Mouse (Mus musculus) forebrain, embryonic 14.5 days (tissue): Measurements from ENCODE around the gene Rnf157. TPM values are rescaled to one million over a fixed set of nuclear protein-coding genes. Genes with fewer than 3 reads are reported as not detected.

Experiments used
- ATAC-seq: fragments of 200-750 bp; cut with Nextera tagmentation; 2 replicates; pipeline ENCODE4 v1.8.0; 2017; ENCODE audit warnings: mild to moderate bottlenecking, moderate library complexity
- DNase-seq: peaks from one replicate; pipeline ENCODE4 v3.0.0-alpha.2; 2015; ENCODE audit warnings: low spot score
- H3K27ac ChIP-seq: fragments of 300-500 bp; sonication (generic); 2 replicates; pipeline ENCODE4 v1.5.1; 2014; ENCODE audit warnings: low read depth, mild to moderate bottlenecking, control low read depth, low read length, moderate library complexity
- H3K27me3 ChIP-seq: fragments of 300-500 bp; sonication (generic); replicated peaks from 2 replicates; pipeline ENCODE4 v1.6.1; 2014; ENCODE audit warnings: low read length, control low read depth, mixed read lengths; ENCODE audit not compliant: control insufficient read depth, insufficient read depth
- H3K36me3 ChIP-seq: fragments of 300-500 bp; sonication (generic); 2 replicates; pipeline ENCODE4 v1.6.1; 2014; ENCODE audit warnings: low read length, control low read depth; ENCODE audit not compliant: control insufficient read depth, insufficient read depth
- H3K4me1 ChIP-seq: fragments of 300-500 bp; sonication (generic); 2 replicates; pipeline ENCODE4 v1.6.1; 2014; ENCODE audit warnings: antibody characterized with exemption, low read length, control low read depth; ENCODE audit not compliant: control insufficient read depth, insufficient read depth
- H3K4me2 ChIP-seq: fragments of 300-500 bp; sonication (generic); 2 replicates; pipeline ENCODE4 v1.6.1; 2014; ENCODE audit warnings: mild to moderate bottlenecking, control low read depth, low read length
- H3K4me3 ChIP-seq: fragments of 300-500 bp; sonication (generic); 2 replicates; pipeline ENCODE4 v1.5.1; 2014; ENCODE audit warnings: low read depth, low read length, control low read depth
- H3K9ac ChIP-seq: fragments of 300-500 bp; sonication (generic); 2 replicates; pipeline ENCODE4 v1.6.1; 2014; ENCODE audit warnings: mild to moderate bottlenecking, low read length, control low read depth, moderate library complexity
- H3K9me3 ChIP-seq: fragments of 300-500 bp; sonication (generic); replicated peaks from 2 replicates; pipeline ENCODE4 v1.6.1; 2016; ENCODE audit warnings: low read length, control low read depth, mixed read lengths; ENCODE audit not compliant: control insufficient read depth
- WGBS: fragments of 180-500 bp; shearing (Covaris S2); extraction: QIAGEN DNeasy Blood & Tissue Kit; methylation state at CpG from one replicate; pipeline ENCODE4 v1.1.7; 2014; 5-methylcytosine and 5-hydroxymethylcytosine counted together
- polyA plus RNA-seq: library from polyadenylated mRNA; unstranded; fragments of >200 nt; fragmentation: Nextera tagmentation; extraction: Ambion mirVana; gene quantifications from 2 replicates; pipeline ENCODE4 v1.2.1, GENCODE M21; 2014

Gene Rnf157
- polyA plus RNA-seq, 1 experiment from 2014 or later, result 16.3 TPM

DNA sequence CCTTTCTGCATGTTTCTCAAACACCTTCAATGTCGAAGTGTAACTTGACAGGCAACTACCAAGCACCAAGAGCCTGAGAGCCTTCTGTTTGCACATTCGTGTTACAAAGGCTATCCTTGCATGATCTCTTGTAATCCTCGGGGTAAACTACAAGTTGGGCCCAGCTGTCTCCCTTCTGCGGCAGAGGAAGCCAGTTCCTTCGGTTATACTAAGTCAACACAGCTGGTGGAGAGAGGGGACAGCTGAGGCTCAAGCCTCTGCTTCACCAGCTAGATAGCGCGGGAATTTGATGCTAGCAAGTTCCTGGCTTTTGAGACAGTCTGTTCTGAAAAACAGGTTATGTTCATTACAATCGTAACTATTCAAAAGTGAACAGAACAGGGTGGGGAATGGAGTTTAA lies 100.5 kb downstream of the Rnf157 start:
- WGBS, result 80% methylated on average over 8 of the region's 8 CpGs
- H3K27me3 ChIP-seq, result no peaks in the 10 kb centered on the region
- no peaks in the 10 kb centered on the region for H3K4me1 ChIP-seq
- no peak overlapping the region for H3K27ac ChIP-seq
- ATAC-seq (no peak), DNase-seq (no peak)
- no peak overlapping the region for H3K4me3 ChIP-seq
- no peaks in the 10 kb centered on the region for H3K9me3 ChIP-seq
- no peaks in the 10 kb centered on the region for H3K36me3 ChIP-seq
- H3K9ac ChIP-seq, result no peak overlapping the region
- no peak overlapping the region for H3K4me2 ChIP-seq

DNA sequence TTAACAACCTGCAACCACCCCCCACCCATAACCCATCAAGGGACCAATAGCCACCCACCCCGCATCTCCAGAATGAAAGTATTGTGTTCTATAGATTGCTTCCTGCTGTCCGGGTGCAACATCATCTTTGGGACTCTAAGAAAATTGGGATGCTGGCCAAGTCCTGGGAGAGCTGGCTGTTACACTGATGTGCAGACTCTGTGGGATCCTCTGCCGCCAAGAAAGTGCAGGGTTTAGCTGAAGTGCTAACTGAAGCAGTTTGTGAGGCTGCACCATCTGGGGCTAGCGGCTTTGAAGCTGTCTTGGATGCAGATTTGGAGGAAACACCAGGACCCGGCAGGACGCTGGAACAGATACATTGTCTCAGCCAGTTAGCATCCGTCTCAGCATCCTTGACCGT lies 101.7 kb downstream of the Rnf157 start:
- DNase-seq, result peak; percentile 74
- WGBS, result 37% methylated on average over 8 of the region's 8 CpGs
- no peak for ATAC-seq
- no peak overlapping the region for H3K4me2 ChIP-seq
- 0 out of 2 replicates have a peak, but pooled peaks cover 4% of the 10 kb centered on the region for H3K4me1 ChIP-seq
- no peak overlapping the region for H3K9ac ChIP-seq
- H3K4me3 ChIP-seq, result no peak overlapping the region
- H3K27ac ChIP-seq, result peak overlapping the region; percentile 44; the same call in 1 of the 2 replicates
- H3K36me3 ChIP-seq, result no peaks in the 10 kb centered on the region
- H3K9me3 ChIP-seq, result no peaks in the 10 kb centered on the region
- no peaks in the 10 kb centered on the region for H3K27me3 ChIP-seq

DNA sequence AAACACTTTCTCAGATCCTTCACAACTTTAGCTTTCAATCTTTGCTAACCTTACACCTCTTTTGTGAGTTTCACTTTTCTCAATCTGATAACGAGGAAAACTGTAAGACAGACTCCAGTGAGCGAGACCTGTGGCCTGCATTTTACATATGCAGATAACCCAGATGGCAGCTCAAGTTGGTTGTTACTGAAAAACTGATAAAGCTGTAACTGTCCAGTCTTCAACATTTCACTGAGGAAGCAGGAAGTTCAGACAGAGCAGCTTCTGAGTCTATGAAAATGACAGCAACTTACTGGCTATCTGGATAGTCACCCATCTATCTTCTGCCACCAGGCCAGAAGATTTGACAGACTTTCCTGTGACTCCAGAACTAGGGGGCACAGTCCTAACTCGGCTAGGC lies 103.2 kb downstream of the Rnf157 start:
- Histone ChIP-seq H3K27me3 (no peaks in the 10 kb centered on the region), H3K9me3 (no peaks in the 10 kb centered on the region), H3K27ac (no peak overlapping the region), H3K36me3 (peaks cover 5% of the 10 kb centered on the region), H3K9ac (no peak overlapping the region), H3K4me3 (no peak overlapping the region), H3K4me2 (no peak overlapping the region), H3K4me1 (peaks cover 9% of the 10 kb centered on the region; the same call in 1 of the 2 replicates)
- ATAC-seq (no peak), DNase-seq (no peak)
- 70% methylated on average over 3 of the region's 3 CpGs for WGBS

DNA sequence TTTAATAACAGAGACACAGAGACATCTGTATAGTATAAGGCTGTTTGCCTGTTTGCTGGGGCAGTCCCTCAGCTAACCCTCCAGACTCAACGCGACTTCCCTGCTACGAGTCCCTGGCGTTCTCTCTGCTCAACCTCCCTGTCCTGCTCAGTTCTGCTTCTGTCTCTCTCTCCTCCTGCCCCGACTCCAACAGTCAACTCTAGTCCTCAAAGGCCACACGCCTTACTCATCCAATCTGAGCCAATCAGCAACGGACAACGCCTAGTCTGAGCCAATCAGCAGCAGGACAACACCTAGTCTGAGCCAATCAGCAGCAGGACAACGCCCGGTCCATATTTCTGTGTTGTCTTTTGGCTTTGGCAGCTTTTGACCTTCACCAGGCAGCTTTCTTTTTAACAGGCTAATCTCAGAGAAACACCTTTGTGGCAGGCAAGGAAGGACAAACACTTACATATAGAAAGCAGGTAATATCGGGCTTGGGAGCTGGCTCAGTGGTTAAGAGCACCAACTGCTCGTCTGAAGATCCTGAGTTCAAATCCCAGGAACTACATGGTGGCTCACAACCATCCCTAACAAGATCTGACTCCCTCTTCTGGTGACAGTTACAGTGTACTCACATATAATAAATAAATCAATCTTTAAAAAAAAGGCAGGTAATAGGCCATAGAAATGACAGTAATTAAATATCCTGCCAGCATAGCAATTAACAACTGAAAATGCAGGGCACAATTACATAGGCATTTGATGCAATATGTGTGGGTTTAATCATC lies 104.9 kb downstream of the Rnf157 start:
- Histone ChIP-seq H3K4me1 (peaks cover 9% of the 10 kb centered on the region; the same call in 1 of the 2 replicates), H3K9ac (no peak overlapping the region), H3K4me2 (no peak overlapping the region), H3K9me3 (no peaks in the 10 kb centered on the region), H3K4me3 (no peak overlapping the region), H3K27ac (no peak overlapping the region), H3K27me3 (no peaks in the 10 kb centered on the region), H3K36me3 (peaks cover 22% of the 10 kb centered on the region)
- WGBS, result 92% methylated on average over 12 of the region's 12 CpGs
- DNase-seq (no peak), ATAC-seq (no peak)

DNA sequence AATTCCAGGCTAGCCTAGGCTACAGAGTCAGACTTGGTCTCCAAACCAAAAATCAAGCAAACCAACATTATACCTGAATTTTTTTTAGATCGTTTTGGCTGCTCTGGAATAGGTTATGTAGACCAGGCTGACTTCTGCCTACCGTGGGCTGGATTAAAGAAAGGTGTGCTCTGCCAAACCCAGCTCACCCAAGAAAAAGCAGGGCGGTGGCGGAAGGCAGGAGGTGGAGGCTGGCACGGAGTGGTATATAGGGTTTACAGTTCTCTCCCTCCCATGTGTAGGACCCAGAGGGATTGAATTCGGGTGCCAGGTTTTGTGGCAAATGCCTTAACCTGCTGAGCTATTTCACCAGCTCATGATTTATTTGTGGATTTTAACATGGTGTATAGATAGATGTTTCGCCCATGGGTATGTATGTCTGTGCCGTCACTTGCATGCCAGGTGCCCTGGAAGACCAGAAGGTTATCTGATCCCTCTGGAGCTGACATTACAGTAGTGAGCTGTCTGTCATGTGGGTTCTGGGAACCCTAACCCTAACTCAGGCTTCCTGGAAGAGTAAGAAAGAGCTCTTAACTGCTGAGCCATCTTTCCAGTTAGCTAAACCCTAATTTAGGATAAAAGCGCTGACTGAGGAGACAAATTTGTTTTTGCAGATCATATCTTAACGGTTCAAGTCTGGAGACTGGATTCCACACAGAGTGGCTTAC lies 105.7 kb downstream of the Rnf157 start, which contains the start of gene Exoc7:
Gene Exoc7, minus strand, starts transcription at position 215 of the 707 bp plus-strand sequence.
- ATAC-seq (peak; percentile 35; the same call in 1 of the 2 replicates), DNase-seq (no peak)
- Histone ChIP-seq H3K27ac (peak within 1 kb of the TSS; percentile 14; the same call in 1 of the 2 replicates), H3K4me3 (peak within 1 kb of the TSS; percentile 74), H3K9ac (peak within 1 kb of the TSS; percentile 85), H3K36me3 (peaks cover 29% of the 10 kb centered on the region), H3K4me2 (peak within 1 kb of the TSS; percentile 90), H3K27me3 (no peaks in the 10 kb centered on the region), H3K4me1 (peaks cover 9% of the 10 kb centered on the region; the same call in 1 of the 2 replicates), H3K9me3 (no peaks in the 10 kb centered on the region)
- WGBS, result 86% methylated on average over 10 of the region's 10 CpGs

DNA sequence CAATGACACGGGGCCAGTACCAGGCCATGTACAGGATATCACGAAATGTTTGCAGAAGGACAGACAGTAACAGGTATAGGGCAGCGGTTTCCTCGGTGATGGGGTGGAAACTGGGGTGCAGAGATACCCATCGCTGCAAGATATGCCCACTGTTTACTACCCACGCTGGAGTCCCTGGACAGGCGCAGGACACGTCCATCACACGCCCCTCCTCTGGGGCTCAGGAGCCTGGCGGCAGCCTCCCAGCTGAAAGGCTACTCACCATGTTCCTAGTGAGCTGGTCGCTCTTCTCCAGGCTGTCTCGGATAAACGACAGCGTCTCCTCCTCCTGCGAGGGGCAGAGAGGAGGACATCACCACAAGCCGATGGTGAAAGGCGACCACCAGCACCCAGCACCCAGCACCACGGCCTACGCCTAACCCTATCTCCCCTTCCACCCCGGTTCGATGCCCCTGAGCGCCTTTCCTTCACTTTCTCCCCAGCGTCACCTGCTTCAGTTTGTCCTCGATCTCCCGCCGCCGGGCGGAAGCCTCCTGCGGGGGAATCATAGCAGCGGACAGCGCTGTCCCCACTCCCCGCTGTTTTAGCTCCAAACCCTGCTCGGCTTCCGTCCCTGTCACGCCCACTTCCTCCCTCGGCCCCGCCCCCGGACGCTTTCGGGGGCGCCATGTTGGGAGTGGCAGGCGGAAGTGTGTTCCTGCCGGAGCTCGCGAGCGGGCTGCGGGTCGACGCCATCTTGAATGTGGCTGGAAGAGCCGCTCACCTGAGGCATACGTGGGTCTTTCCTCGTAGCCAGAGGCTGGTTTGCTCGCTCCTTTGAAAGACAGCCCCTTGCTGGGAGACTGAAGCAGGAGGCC lies 106.5 kb downstream of the Rnf157 start:
- peaks cover 9% of the 10 kb centered on the region; the same call in 1 of the 2 replicates for H3K4me1 ChIP-seq
- peak overlapping the region; percentile 74 for H3K4me3 ChIP-seq
- H3K9ac ChIP-seq, result peak overlapping the region; percentile 85
- peak; percentile 96 for DNase-seq
- H3K9me3 ChIP-seq, result no peaks in the 10 kb centered on the region
- H3K27me3 ChIP-seq, result no peaks in the 10 kb centered on the region
- peak overlapping the region; percentile 90 for H3K4me2 ChIP-seq
- peak; percentile 96 for ATAC-seq
- WGBS, result 2% methylated on average over 50 of the region's 53 CpGs
- H3K36me3 ChIP-seq, result peaks cover 38% of the 10 kb centered on the region
- H3K27ac ChIP-seq, result peak overlapping the region; percentile 14; the same call in 1 of the 2 replicates

DNA sequence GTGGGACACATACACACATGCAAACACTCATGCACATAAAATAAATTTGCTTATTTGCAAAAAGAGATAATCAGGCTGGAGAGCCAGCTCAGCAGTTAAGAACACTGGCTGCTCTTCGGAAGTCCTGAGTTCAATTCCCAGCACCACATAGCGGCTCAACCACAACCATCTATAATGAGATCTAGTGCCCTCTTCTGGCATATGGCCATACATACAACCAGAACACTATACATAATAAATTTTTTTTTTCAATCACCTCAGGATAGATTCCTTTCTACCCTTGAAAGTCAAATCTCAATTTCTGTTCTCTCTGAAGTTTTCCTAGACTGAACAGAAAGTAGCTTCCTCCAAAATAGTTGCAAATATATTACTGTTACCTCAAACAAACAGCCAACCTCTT lies 107.4 kb downstream of the Rnf157 start:
- Histone ChIP-seq H3K4me2 (peak overlapping the region; percentile 90), H3K9ac (no peak overlapping the region; the same call in 1 of the 2 replicates), H3K36me3 (peaks cover 47% of the 10 kb centered on the region), H3K9me3 (no peaks in the 10 kb centered on the region), H3K27me3 (no peaks in the 10 kb centered on the region), H3K4me1 (peaks cover 9% of the 10 kb centered on the region; the same call in 1 of the 2 replicates), H3K27ac (no peak overlapping the region), H3K4me3 (peak overlapping the region; percentile 74)
- DNase-seq, result no peak
- WGBS, result 99% methylated on average over 2 of the region's 2 CpGs
- ATAC-seq, result no peak

DNA sequence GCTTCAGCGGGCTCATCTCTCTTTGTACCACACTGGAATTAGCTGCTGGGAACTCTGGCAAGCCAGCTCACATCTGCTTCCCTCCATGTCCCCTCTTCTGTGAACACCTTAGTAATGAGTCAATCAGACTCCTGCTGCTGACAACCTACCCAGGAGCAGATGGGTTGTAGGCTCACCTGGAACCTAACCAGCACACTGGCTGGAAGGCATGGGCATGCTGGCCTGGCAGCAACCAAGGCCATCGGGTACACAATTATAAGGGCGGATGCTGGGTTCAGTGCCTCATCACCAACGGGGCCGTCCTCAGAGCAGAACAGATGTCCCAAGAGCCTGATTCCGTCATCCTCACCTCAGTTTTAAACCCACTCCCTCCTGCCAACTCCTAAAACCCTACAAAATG lies 114.2 kb downstream of the Rnf157 start:
- ATAC-seq (no peak), DNase-seq (no peak)
- Histone ChIP-seq H3K27ac (no peak overlapping the region), H3K4me3 (no peak overlapping the region), H3K36me3 (peaks cover 90% of the 10 kb centered on the region), H3K9ac (no peak overlapping the region), H3K27me3 (no peaks in the 10 kb centered on the region), H3K4me1 (no peaks in the 10 kb centered on the region), H3K9me3 (no peaks in the 10 kb centered on the region), H3K4me2 (no peak overlapping the region)
- 86% methylated on average over 6 of the region's 6 CpGs for WGBS
